Mouse (Mus musculus): ENCODE measurements around the gene Akap12.

- TF ChIP-seq CTCF (IDR thresholded peaks at IDR 0.05; ENCODE audit: insufficient read depth, low read depth, low read length) (no peak), POLR2A (IDR thresholded peaks at IDR 0.05; ENCODE audit: insufficient read depth, low read depth, low read length) (no peak)
Measured at GRCm38 (mm10) chr10:4338863-4339461, 72.8 kb downstream of the Akap12 start.

Measured in olfactory bulb, adult 2 months (tissue).